Mouse (Mus musculus): ENCODE measurements around the gene Foxp4. TPM values are rescaled to one million over a fixed set of nuclear protein-coding genes. Genes with fewer than 3 reads are reported as not detected.
A peak's percentile ranks its signal among the peaks of the same experiment; 100 is the strongest.

The Foxp4 gene
- polyA plus RNA-seq (2011; ENCODE audit: insufficient read length, low read depth, missing spikeins), result 27.2 and 29.5 TPM in 2 replicates

- peaks cover 4% of the 10 kb centered on the region; the same call in 1 of the 2 replicates for H3K4me1 ChIP-seq (ENCODE audit: control insufficient read depth, insufficient read depth, low read length)
- TF ChIP-seq CTCF (IDR thresholded peaks at IDR 0.05; ENCODE audit: borderline replicate concordance, insufficient read depth, low read length), result no peak
- peak; percentile 74 for TF ChIP-seq POLR2A (IDR thresholded peaks at IDR 0.05; ENCODE audit: low read depth, low read length)
- peak within 1 kb of the TSS; percentile 70 for H3K4me3 ChIP-seq (ENCODE audit: insufficient read depth, low read length)
Measured at GRCm38 (mm10) chr17:47924383-47925339, at the start of gene Foxp4. Gene Foxp4 (minus strand): TSS chr17:47924645.

GRCm38 (mm10) chr17:47973563-47974472 lies 49.4 kb upstream of the Foxp4 start:
- Histone ChIP-seq H3K4me1 (ENCODE audit: control insufficient read depth, insufficient read depth, low read length) (peaks cover 14% of the 10 kb centered on the region), H3K27ac (ENCODE audit: insufficient read depth, low read length) (peak overlapping the region; percentile 66), H3K4me3 (ENCODE audit: insufficient read depth, low read length) (0 out of 2 replicates have a peak overlapping the region, but pooled peaks have one; percentile 1)
- TF ChIP-seq CTCF (IDR thresholded peaks at IDR 0.05; ENCODE audit: borderline replicate concordance, insufficient read depth, low read length) (no peak), POLR2A (IDR thresholded peaks at IDR 0.05; ENCODE audit: low read depth, low read length) (no peak)

More at GRCm38 (mm10) chr17:47924383-47925339, at the start of gene Foxp4:
- H3K27ac ChIP-seq (ENCODE audit: insufficient read depth, low read length), result peak within 1 kb of the TSS; percentile 73

- no peak overlapping the region for H3K4me3 ChIP-seq (ENCODE audit: insufficient read depth, low read length)
- no peaks in the 10 kb centered on the region for H3K4me1 ChIP-seq (ENCODE audit: control insufficient read depth, insufficient read depth, low read length)
- no peak overlapping the region for H3K27ac ChIP-seq (ENCODE audit: insufficient read depth, low read length)
- no peak for TF ChIP-seq POLR2A (IDR thresholded peaks at IDR 0.05; ENCODE audit: low read depth, low read length)
- no peak for TF ChIP-seq CTCF (IDR thresholded peaks at IDR 0.05; ENCODE audit: borderline replicate concordance, insufficient read depth, low read length)
Measured at GRCm38 (mm10) chr17:47965885-47966505, 41.5 kb upstream of the Foxp4 start.

- Histone ChIP-seq H3K4me1 (ENCODE audit: control insufficient read depth, insufficient read depth, low read length) (peaks cover 3% of the 10 kb centered on the region; the same call in 1 of the 2 replicates), H3K4me3 (ENCODE audit: insufficient read depth, low read length) (no peak overlapping the region), H3K27ac (ENCODE audit: insufficient read depth, low read length) (no peak overlapping the region)
- TF ChIP-seq CTCF (IDR thresholded peaks at IDR 0.05; ENCODE audit: borderline replicate concordance, insufficient read depth, low read length) (no peak), POLR2A (IDR thresholded peaks at IDR 0.05; ENCODE audit: low read depth, low read length) (no peak)
Measured at GRCm38 (mm10) chr17:47958046-47958790, 33.8 kb upstream of the Foxp4 start.

GRCm38 (mm10) chr17:47956486-47956885 lies 32.0 kb upstream of the Foxp4 start:
- Histone ChIP-seq H3K4me3 (ENCODE audit: insufficient read depth, low read length) (no peak overlapping the region), H3K4me1 (ENCODE audit: control insufficient read depth, insufficient read depth, low read length) (peaks cover 3% of the 10 kb centered on the region; the same call in 1 of the 2 replicates), H3K27ac (ENCODE audit: insufficient read depth, low read length) (no peak overlapping the region)
- TF ChIP-seq CTCF (IDR thresholded peaks at IDR 0.05; ENCODE audit: borderline replicate concordance, insufficient read depth, low read length), result no peak
- TF ChIP-seq POLR2A (IDR thresholded peaks at IDR 0.05; ENCODE audit: low read depth, low read length), result no peak

- Histone ChIP-seq H3K27ac (ENCODE audit: insufficient read depth, low read length) (no peak overlapping the region), H3K4me3 (ENCODE audit: insufficient read depth, low read length) (no peak overlapping the region), H3K4me1 (ENCODE audit: control insufficient read depth, insufficient read depth, low read length) (peaks cover 3% of the 10 kb centered on the region; the same call in 1 of the 2 replicates)
- TF ChIP-seq POLR2A (IDR thresholded peaks at IDR 0.05; ENCODE audit: low read depth, low read length), result no peak
Measured at GRCm38 (mm10) chr17:47955054-47955741, 30.8 kb upstream of the Foxp4 start.

- no peak overlapping the region for H3K4me3 ChIP-seq (ENCODE audit: insufficient read depth, low read length)
- H3K27ac ChIP-seq (ENCODE audit: insufficient read depth, low read length), result no peak overlapping the region
- H3K4me1 ChIP-seq (ENCODE audit: control insufficient read depth, insufficient read depth, low read length), result no peaks in the 10 kb centered on the region
- TF ChIP-seq CTCF (IDR thresholded peaks at IDR 0.05; ENCODE audit: borderline replicate concordance, insufficient read depth, low read length) (no peak), POLR2A (IDR thresholded peaks at IDR 0.05; ENCODE audit: low read depth, low read length) (no peak)
Measured at GRCm38 (mm10) chr17:47953231-47953630, 28.8 kb upstream of the Foxp4 start.

- Histone ChIP-seq H3K4me3 (ENCODE audit: insufficient read depth, low read length) (no peak overlapping the region), H3K4me1 (ENCODE audit: control insufficient read depth, insufficient read depth, low read length) (no peaks in the 10 kb centered on the region), H3K27ac (ENCODE audit: insufficient read depth, low read length) (no peak overlapping the region)
- no peak for TF ChIP-seq POLR2A (IDR thresholded peaks at IDR 0.05; ENCODE audit: low read depth, low read length)
- TF ChIP-seq CTCF (IDR thresholded peaks at IDR 0.05; ENCODE audit: borderline replicate concordance, insufficient read depth, low read length), result no peak
Measured at GRCm38 (mm10) chr17:47952368-47953081, 28.1 kb upstream of the Foxp4 start.

Measured in embryonic fibroblast, embryonic 13.5 days (primary cell).